ENCODE assay signal across 16 mouse cellular contexts in genomic region chr7:51754208-51754888, GRCm38 (mm10).
DNase-seq lines count a peak whose midpoint lies in the region; ATAC-seq lines count a peak whose summit lies in the region.
"Had no signal": no experiment of that assay in that cellular context is flagged by ENCODE, and none has a peak within 500 bp of the region (broad histone marks: within the 10 kb centered on the region; RNA-seq: fewer than 3 reads in every experiment).

No protein-coding gene starts in this region.

- no peak overlapping the region for H3K9ac ChIP-seq in kidney, embryonic 16.5 days (replicated peaks; ENCODE audit: low read length)
- no peak overlapping the region for H3K9ac ChIP-seq in midbrain, embryonic 11.5 days (ENCODE audit: low read length)
- no peak overlapping the region for H3K9ac ChIP-seq in neural tube, embryonic 14.5 days (replicated peaks; ENCODE audit: low read depth, low read length)
- H3K9ac ChIP-seq: embryonic facial prominence, embryonic 13.5 days; liver, postnatal 0 days had no signal

- H3K4me3 ChIP-seq in kidney, embryonic 16.5 days (ENCODE audit: low read length): no peak overlapping the region
- H3K4me3 ChIP-seq in hindbrain, embryonic 10.5 days: no peak overlapping the region
- no peak overlapping the region for H3K4me3 ChIP-seq in midbrain, embryonic 11.5 days (ENCODE audit: low read depth, low read length)
- no peak overlapping the region for H3K4me3 ChIP-seq in neural tube, embryonic 14.5 days (ENCODE audit: low read depth, low read length)
- H3K4me3 ChIP-seq: embryonic facial prominence, embryonic 13.5 days had no signal

- H3K36me3 ChIP-seq in kidney, embryonic 16.5 days (ENCODE audit: insufficient read depth, low read length): no peaks in the 10 kb centered on the region
- no peaks in the 10 kb centered on the region for H3K36me3 ChIP-seq in hindbrain, embryonic 10.5 days
- no peaks in the 10 kb centered on the region for H3K36me3 ChIP-seq in midbrain, embryonic 11.5 days (ENCODE audit: control insufficient read depth, insufficient read depth, low read length)
- H3K36me3 ChIP-seq in neural tube, embryonic 14.5 days (ENCODE audit: control insufficient read depth, insufficient read depth, low read length): no peaks in the 10 kb centered on the region
- H3K36me3 ChIP-seq: embryonic facial prominence, embryonic 13.5 days had no signal

- H3K4me2 ChIP-seq in kidney, embryonic 16.5 days (replicated peaks; ENCODE audit: low read depth, low read length): no peak overlapping the region
- H3K4me2 ChIP-seq in midbrain, embryonic 11.5 days: no peak overlapping the region
- H3K4me2 ChIP-seq in neural tube, embryonic 14.5 days (ENCODE audit: low read depth, low read length): no peak overlapping the region
- H3K4me2 ChIP-seq: embryonic facial prominence, embryonic 13.5 days had no signal

- peaks cover 48% of the 10 kb centered on the region for H3K27me3 ChIP-seq in kidney, embryonic 16.5 days (ENCODE audit: insufficient read depth, low read length)
- H3K27me3 ChIP-seq in hindbrain, embryonic 10.5 days (ENCODE audit: insufficient read depth, poor library complexity, severe bottlenecking): peaks cover 89% of the 10 kb centered on the region
- H3K27me3 ChIP-seq in midbrain, embryonic 11.5 days (ENCODE audit: control insufficient read depth, insufficient read depth, low read length): no peaks in the 10 kb centered on the region; the same call in 1 of the 2 replicates
- no peaks in the 10 kb centered on the region for H3K27me3 ChIP-seq in neural tube, embryonic 14.5 days (ENCODE audit: control insufficient read depth, insufficient read depth, low read length)
- H3K27me3 ChIP-seq: embryonic facial prominence, embryonic 13.5 days had no signal

- peak; percentile 97 for ATAC-seq in kidney, embryonic 16.5 days (ENCODE audit: low FRiP score, low TSS enrichment)
- peak; percentile 79 for ATAC-seq in midbrain, embryonic 11.5 days (ENCODE audit: low FRiP score)
- ATAC-seq in neural tube, embryonic 14.5 days (ENCODE audit: low read depth): peak; percentile 81
- ATAC-seq: forebrain, embryonic 14.5 days; intestine, embryonic 16.5 days; liver, postnatal 0 days had no signal

- H3K4me1 ChIP-seq in kidney, embryonic 16.5 days (ENCODE audit: insufficient read depth, low read length): no peaks in the 10 kb centered on the region
- peaks cover 6% of the 10 kb centered on the region; the same call in 1 of the 2 replicates for H3K4me1 ChIP-seq in hindbrain, embryonic 10.5 days (replicated peaks)
- H3K4me1 ChIP-seq in midbrain, embryonic 11.5 days (ENCODE audit: control insufficient read depth, insufficient read depth, low read length): peaks cover 10% of the 10 kb centered on the region
- H3K4me1 ChIP-seq in neural tube, embryonic 14.5 days (ENCODE audit: control insufficient read depth, insufficient read depth, low read length): peaks cover 22% of the 10 kb centered on the region

- 18% methylated on average over 13 of the region's 13 CpGs for WGBS in kidney, embryonic 16.5 days
- 34% methylated on average over 13 of the region's 13 CpGs for WGBS in hindbrain, embryonic 10.5 days
- WGBS in midbrain, embryonic 11.5 days: 36% methylated on average over 13 of the region's 13 CpGs
- 16% methylated on average over 13 of the region's 13 CpGs for WGBS in neural tube, embryonic 14.5 days

- DNase-seq in kidney, adult 8-10 months: no peak
- peak; percentile 52 for DNase-seq in hindbrain, embryonic 10.5 days (ENCODE audit: low spot score)
- peak; percentile 86 for DNase-seq in midbrain, embryonic 11.5 days (ENCODE audit: low spot score, missing footprints)
- DNase-seq in ovary, postnatal 36 days (ENCODE audit: low spot score): no peak
- DNase-seq in frontal cortex, postnatal 10 days (ENCODE audit: low spot score in 2 of 2): no peak
- DNase-seq in layer of hippocampus, adult 9-10 months (ENCODE audit: low spot score): no peak
- DNase-seq: B cell, adult 2 months; cerebellum, adult 11-12 months; layer of hippocampus, adult 9-11 months; liver, postnatal 0 days; thymus, postnatal 14 days had no signal

- H3K27ac ChIP-seq in kidney, embryonic 16.5 days (ENCODE audit: low read length): no peak overlapping the region
- no peak overlapping the region for H3K27ac ChIP-seq in hindbrain, embryonic 10.5 days
- no peak overlapping the region for H3K27ac ChIP-seq in midbrain, embryonic 11.5 days (ENCODE audit: low read depth, low read length)
- H3K27ac ChIP-seq in neural tube, embryonic 14.5 days (ENCODE audit: low read depth, low read length): peak overlapping the region; percentile 60
- H3K27ac ChIP-seq: embryonic facial prominence, embryonic 13.5 days had no signal

- H3K9me3 ChIP-seq in kidney, embryonic 16.5 days (ENCODE audit: low read length): no peaks in the 10 kb centered on the region
- no peaks in the 10 kb centered on the region for H3K9me3 ChIP-seq in hindbrain, embryonic 10.5 days
- H3K9me3 ChIP-seq in midbrain, embryonic 11.5 days (ENCODE audit: control insufficient read depth, low read length): no peaks in the 10 kb centered on the region
- H3K9me3 ChIP-seq in neural tube, embryonic 14.5 days (ENCODE audit: control insufficient read depth, low read length): no peaks in the 10 kb centered on the region
- H3K9me3 ChIP-seq: embryonic facial prominence, embryonic 13.5 days had no signal

Comparison
In these comparisons a context has a peak if more than half of its experiments do, and no peak if none do; other contexts are left out.
1. DNase-seq: peak in hindbrain, embryonic 10.5 days (single experiment) and midbrain, embryonic 11.5 days (single experiment); none in kidney, adult 8-10 months (0 of 2), ovary, postnatal 36 days (single experiment), frontal cortex, postnatal 10 days (0 of 2) and layer of hippocampus, adult 9-10 months (single experiment).
2. Peak in every context shown above with its lines, with median percentiles within 50 percentile points of each other: ATAC-seq.